Mouse (Mus musculus): ENCODE data around the gene Ppp1r9a. TPM values are rescaled to one million over a fixed set of nuclear protein-coding genes. Genes with fewer than 3 reads are reported as not detected.

Gene Ppp1r9a
- total RNA-seq, 2 experiments from 2014 or later = 1.8 to 2.0 TPM

- DNase-seq = no peak
- H3K4me3 ChIP-seq = no peak overlapping the region
- H3K27ac ChIP-seq = no peak overlapping the region
- intact Hi-C loops (cut with DNase I) = no loop called here
- no peak for TF ChIP-seq CTCF (IDR thresholded peaks at IDR 0.05)
These were observed 23.4 kb downstream of the Ppp1r9a start for GRCm38 (mm10) chr6:4925966-4926687.

- no peak for TF ChIP-seq CTCF (IDR thresholded peaks at IDR 0.05)
- no peak overlapping the region for H3K4me3 ChIP-seq
- intact Hi-C loops (cut with DNase I) = no loop called here
- no peak overlapping the region for H3K27ac ChIP-seq
- DNase-seq = no peak
These were observed 27.6 kb downstream of the Ppp1r9a start for GRCm38 (mm10) chr6:4930321-4930720.

DNA sequence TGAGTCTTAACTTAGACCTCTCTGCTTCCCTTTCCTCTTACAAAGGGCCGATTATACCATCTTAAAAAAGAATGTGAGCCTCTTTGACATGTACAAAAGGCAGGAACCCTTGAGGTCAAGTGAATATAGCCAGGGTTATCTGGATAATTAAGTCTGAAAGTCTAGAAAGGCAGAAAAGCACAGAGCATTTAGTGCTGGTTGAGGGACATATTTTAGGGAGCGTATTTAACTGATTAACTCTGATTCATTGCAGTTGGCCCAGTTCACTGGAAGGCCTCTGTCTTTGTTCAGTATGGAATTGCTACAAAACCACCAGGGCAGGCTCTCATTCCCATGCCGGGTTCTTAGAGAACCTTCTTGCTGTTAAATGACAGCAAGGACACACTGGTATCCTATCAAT lies 36.2 kb downstream of the Ppp1r9a start:
- DNase-seq = no peak
- intact Hi-C loops (cut with DNase I) = no loop called here
- no peak overlapping the region for H3K27ac ChIP-seq
- no peak for TF ChIP-seq CTCF (IDR thresholded peaks at IDR 0.05)
- no peak overlapping the region for H3K4me3 ChIP-seq

DNA sequence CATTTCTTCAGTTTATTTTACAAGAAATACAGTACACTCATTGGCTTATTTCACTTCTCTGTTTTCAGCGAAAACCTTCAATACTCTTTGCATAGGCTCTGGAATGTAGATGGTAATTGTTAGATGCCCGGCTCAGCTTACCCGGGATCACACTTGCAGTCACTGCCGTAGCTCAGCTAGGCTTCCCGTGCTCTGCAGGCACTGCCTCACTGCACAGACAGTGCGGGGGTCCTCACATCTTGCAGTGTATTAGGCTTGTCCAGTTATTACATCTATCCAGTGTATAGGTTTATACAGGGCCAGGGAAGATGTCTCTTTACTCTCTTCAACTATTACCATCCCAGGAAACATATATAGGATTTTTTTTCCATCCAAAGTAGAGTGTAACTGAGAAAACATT lies 37.4 kb downstream of the Ppp1r9a start:
- no peak overlapping the region for H3K4me3 ChIP-seq
- DNase-seq = no peak
- H3K27ac ChIP-seq = no peak overlapping the region
- intact Hi-C loops (cut with DNase I) = no loop called here
- no peak for TF ChIP-seq CTCF (IDR thresholded peaks at IDR 0.05)

DNA sequence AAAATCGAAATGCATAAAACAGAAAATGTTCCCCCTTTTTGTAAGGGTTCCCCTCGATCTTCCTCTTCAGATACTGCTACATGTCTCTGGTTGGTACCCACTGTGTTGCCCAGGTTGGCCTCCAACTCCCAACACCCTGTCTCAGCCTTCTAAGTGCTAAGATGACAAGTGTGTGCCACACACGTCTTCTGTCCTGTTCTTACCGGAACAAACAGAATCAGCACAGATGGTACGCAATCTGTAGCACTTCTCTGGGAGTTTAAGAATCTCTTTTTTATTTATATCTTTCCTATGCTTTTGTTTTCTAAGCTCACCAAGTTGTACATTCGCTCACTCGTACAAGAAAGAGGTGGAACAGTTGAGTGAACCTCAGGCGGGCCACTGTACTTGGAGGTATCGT lies 37.9 kb downstream of the Ppp1r9a start:
- no peak for TF ChIP-seq CTCF (IDR thresholded peaks at IDR 0.05)
- intact Hi-C loops (cut with DNase I) = no loop called here
- Histone ChIP-seq H3K27ac (no peak overlapping the region), H3K4me3 (no peak overlapping the region)
- no peak for DNase-seq

DNA sequence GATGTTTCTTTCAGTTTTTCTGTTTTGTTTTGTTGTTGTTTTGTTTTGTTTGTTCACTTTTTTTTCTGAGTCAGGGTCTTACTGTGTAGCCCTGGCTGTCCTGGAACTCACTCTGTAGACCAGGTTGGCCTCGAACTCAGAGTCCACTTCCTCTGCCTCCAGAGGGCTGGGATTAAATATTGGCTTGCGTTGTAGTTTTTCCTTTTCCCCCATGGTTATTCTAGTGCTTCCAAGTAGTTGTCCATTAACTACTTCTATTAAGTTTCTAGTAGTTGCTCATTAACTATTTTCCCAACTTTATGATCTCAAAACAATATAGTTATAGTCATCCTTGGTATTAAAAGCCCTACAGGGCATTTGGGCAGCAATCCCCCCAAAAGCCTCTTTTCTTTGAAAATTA lies 41.1 kb downstream of the Ppp1r9a start:
- DNase-seq = no peak
- H3K4me3 ChIP-seq = no peak overlapping the region
- no peak for TF ChIP-seq CTCF (IDR thresholded peaks at IDR 0.05)
- intact Hi-C loops (cut with DNase I) = no loop called here
- no peak overlapping the region for H3K27ac ChIP-seq

DNA sequence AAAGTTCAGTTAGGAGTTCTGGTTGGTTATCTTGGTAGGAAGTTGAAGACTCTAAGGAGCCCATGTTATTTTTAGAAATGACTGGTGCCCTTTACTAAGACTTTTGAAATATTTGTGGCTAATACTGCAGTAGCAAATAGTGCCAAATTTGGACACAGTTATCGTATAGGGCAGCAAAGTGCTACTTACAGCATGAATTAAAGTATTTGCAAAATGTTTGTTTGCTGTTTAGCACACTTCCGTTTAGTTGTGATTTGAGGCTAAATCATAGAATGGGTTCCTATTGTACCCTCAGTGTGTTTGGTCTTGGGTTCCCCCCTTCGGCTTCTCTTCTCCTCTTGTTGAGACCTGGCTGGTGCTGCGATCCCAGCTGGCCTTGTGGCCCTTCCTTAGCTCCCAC lies 45.3 kb downstream of the Ppp1r9a start:
- no peak overlapping the region for H3K4me3 ChIP-seq
- intact Hi-C loops (cut with DNase I) = no loop called here
- DNase-seq = no peak
- no peak for TF ChIP-seq CTCF (IDR thresholded peaks at IDR 0.05)
- H3K27ac ChIP-seq = no peak overlapping the region

GRCm38 (mm10) chr6:4949701-4950100 lies 47.0 kb downstream of the Ppp1r9a start:
- TF ChIP-seq CTCF (IDR thresholded peaks at IDR 0.05) = no peak
- DNase-seq = no peak
- intact Hi-C loops (cut with DNase I) = no loop called here
- no peak overlapping the region for H3K4me3 ChIP-seq
- H3K27ac ChIP-seq = no peak overlapping the region

- Histone ChIP-seq H3K27ac (no peak overlapping the region), H3K4me3 (peak overlapping the region; percentile 13)
- no peak for TF ChIP-seq CTCF (IDR thresholded peaks at IDR 0.05)
- intact Hi-C loops (cut with DNase I) = no loop called here
- no peak for DNase-seq
These were observed 50.5 kb downstream of the Ppp1r9a start for GRCm38 (mm10) chr6:4953028-4953719.

GRCm38 (mm10) chr6:4956651-4957050 lies 53.9 kb downstream of the Ppp1r9a start:
- Histone ChIP-seq H3K4me3 (no peak overlapping the region), H3K27ac (no peak overlapping the region)
- DNase-seq = no peak
- intact Hi-C loops (cut with DNase I) = no loop called here
- TF ChIP-seq CTCF (IDR thresholded peaks at IDR 0.05) = no peak

GRCm38 (mm10) chr6:4962197-4962596 lies 59.5 kb downstream of the Ppp1r9a start:
- no peak for TF ChIP-seq CTCF (IDR thresholded peaks at IDR 0.05)
- no peak overlapping the region for H3K4me3 ChIP-seq
- H3K27ac ChIP-seq = no peak overlapping the region
- DNase-seq = no peak
- intact Hi-C loops (cut with DNase I) = no loop called here

DNA sequence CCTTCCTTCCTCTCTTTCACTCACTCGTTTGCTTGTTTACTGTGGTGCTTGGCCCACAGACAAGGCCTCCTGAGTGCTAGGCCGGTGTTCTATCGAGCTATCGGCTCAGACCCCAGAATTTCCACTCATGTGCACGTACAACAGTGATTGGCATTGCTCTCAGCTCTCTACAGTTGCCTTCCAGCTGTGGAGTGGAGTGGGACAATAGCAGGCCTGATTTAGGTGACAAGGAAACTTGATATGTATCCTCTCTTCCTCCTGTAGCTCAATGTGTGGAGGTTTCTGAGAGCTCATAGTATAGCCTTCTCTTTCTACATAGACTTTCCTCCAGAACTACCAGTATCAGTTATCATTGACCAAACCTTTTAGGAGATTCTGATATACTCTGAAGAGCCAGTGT lies 60.3 kb downstream of the Ppp1r9a start:
- Histone ChIP-seq H3K4me3 (no peak overlapping the region), H3K27ac (no peak overlapping the region)
- no peak for DNase-seq
- intact Hi-C loops (cut with DNase I) = no loop called here
- no peak for TF ChIP-seq CTCF (IDR thresholded peaks at IDR 0.05)

DNA sequence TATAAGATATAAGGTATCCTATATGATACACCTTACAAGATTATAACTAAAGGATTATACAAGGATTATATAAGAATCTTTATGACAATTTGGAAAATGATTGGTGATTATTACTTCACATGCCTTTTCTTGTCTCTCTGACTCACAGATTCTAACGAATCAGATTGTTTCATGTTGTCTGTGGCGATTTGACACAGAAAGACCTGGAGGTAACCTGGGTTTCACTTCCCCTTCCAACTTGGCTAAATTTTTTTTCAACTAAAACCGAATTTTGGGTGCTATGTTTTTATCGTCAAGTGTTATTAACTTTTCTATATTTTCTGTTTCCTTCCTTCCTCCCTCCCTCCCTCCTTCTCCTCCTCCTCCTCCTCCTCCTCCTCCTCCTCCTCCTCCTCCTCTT lies 64.5 kb downstream of the Ppp1r9a start:
- intact Hi-C loops (cut with DNase I) = no loop called here
- no peak for TF ChIP-seq CTCF (IDR thresholded peaks at IDR 0.05)
- Histone ChIP-seq H3K27ac (no peak overlapping the region), H3K4me3 (no peak overlapping the region)
- no peak for DNase-seq

DNA sequence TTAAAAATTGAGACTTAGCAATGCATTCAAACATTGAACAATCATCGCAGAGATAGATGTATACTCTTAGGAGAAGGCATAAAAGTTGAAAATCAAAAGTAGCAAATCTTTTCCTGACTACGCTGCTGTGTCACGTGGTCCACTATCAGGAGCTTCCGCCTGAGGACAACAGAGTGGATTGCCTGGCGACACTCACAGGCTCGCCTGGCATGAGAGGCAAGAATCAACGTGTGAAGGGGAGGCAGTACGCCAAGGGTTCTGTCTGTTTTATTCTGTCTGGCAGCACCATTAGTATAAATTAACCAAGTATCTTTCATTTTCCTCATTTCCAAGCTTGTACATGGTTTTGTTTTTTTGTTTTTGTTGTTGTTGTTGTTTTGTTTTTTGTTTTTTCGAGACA lies 68.5 kb downstream of the Ppp1r9a start:
- Histone ChIP-seq H3K27ac (no peak overlapping the region), H3K4me3 (no peak overlapping the region; the same call in 1 of the 2 replicates)
- no peak for TF ChIP-seq CTCF (IDR thresholded peaks at IDR 0.05)
- no peak for DNase-seq
- intact Hi-C loops (cut with DNase I) = no loop called here
